Mouse (Mus musculus) bone marrow, adult 2 months (tissue): ENCODE results near the gene Fancc.

Source experiments
- CTCF ChIP-seq: fragments of 200-500 bp; IDR thresholded peaks from 2 replicates; pipeline ENCODE4 v1.5.1; 2011; ENCODE audit warnings: low read length, control low read depth; ENCODE audit not compliant: control insufficient read depth, insufficient read depth
- POLR2A ChIP-seq: fragments of 200-500 bp; IDR thresholded peaks from 2 replicates; pipeline ENCODE4 v1.6.1; 2011; ENCODE audit warnings: low read depth, mild to moderate bottlenecking, control low read depth, low read length, borderline replicate concordance; ENCODE audit not compliant: control insufficient read depth

GRCm38 (mm10) chr13:63239301-63239804, 257.7 kb downstream of the Fancc start:
- no peak for TF ChIP-seq CTCF
- no peak for TF ChIP-seq POLR2A
